Mouse (Mus musculus) midbrain, embryonic 13.5 days (tissue): Measurements from ENCODE around the gene Ifnk. TPM values are rescaled to one million over a fixed set of nuclear protein-coding genes. Genes with fewer than 3 reads are reported as not detected.

Experiments
- polyA plus RNA-seq: library from polyadenylated mRNA; unstranded; fragments of >200 nt; fragmentation: Nextera tagmentation; extraction: Ambion mirVana; gene quantifications from 2 replicates; pipeline ENCODE4 v1.2.1, GENCODE M21; 2015

The Ifnk gene
- polyA plus RNA-seq, 1 experiment from 2014 or later = not detected

Other genes starting within 250 kb of the Ifnk start
- 10.2 and 14.9 TPM in 2 replicates for gene Mob3b, start 5.4 kb downstream of the Ifnk start, polyA plus RNA-seq
- gene C9orf72, start 74.1 kb downstream of the Ifnk start, polyA plus RNA-seq = 39.8 and 42.6 TPM in 2 replicates